Mouse (Mus musculus): Measurements from ENCODE around the gene Apol7a. TPM values are rescaled to one million over a fixed set of nuclear protein-coding genes. Genes with fewer than 3 reads are reported as not detected.

Gene Apol7a
- polyA plus RNA-seq, 2 experiments: 0.26 to 0.56 TPM

- Histone ChIP-seq H3K4me3 (ENCODE audit: insufficient read depth in 1 of 2, low read depth in 2 of 2, low read length in 2 of 2) (no peak overlapping the region), H3K27me3 (ENCODE audit: control insufficient read depth, insufficient read depth, low read length) (no peaks in the 10 kb centered on the region), H3K27ac (no peak overlapping the region), H3K9me3 (ENCODE audit: control insufficient read depth, low read length) (no peaks in the 10 kb centered on the region), H3K4me2 (ENCODE audit: low read depth) (no peak overlapping the region), H3K9ac (replicated peaks) (no peak overlapping the region), H3K4me1 (replicated peaks; ENCODE audit: control insufficient read depth in 2 of 2, insufficient read depth in 2 of 2, low read length in 1 of 2) (no peaks in the 10 kb centered on the region), H3K36me3 (replicated peaks; ENCODE audit: control insufficient read depth, insufficient read depth, low read depth) (no peaks in the 10 kb centered on the region)
- 67% methylated on average over 2 of the region's 2 CpGs for WGBS (ENCODE audit: insufficient replicate concordance)
- TF ChIP-seq EP300 (IDR thresholded peaks at IDR 0.05; ENCODE audit: low read depth): no peak
- TF ChIP-seq CTCF (IDR thresholded peaks at IDR 0.05; ENCODE audit: low read depth): no peak
- DNase-seq (ENCODE audit: low read depth in 3 of 3, low spot score in 3 of 3) (no peak), ATAC-seq (ENCODE audit: insufficient read depth) (no peak)
These were observed 11.4 kb downstream of the Apol7a start for GRCm38 (mm10) chr15:77387462-77387861.

GRCm38 (mm10) chr15:77384340-77385030, 14.4 kb downstream of the Apol7a start:
- Histone ChIP-seq H3K27me3 (ENCODE audit: control insufficient read depth, insufficient read depth, low read length) (no peaks in the 10 kb centered on the region), H3K27ac (no peak overlapping the region), H3K9me3 (ENCODE audit: control insufficient read depth, low read length) (no peaks in the 10 kb centered on the region), H3K4me1 (replicated peaks; ENCODE audit: control insufficient read depth in 2 of 2, insufficient read depth in 2 of 2, low read length in 1 of 2) (no peaks in the 10 kb centered on the region), H3K9ac (replicated peaks) (no peak overlapping the region), H3K4me3 (ENCODE audit: insufficient read depth in 1 of 2, low read depth in 2 of 2, low read length in 2 of 2) (no peak overlapping the region), H3K36me3 (replicated peaks; ENCODE audit: control insufficient read depth, insufficient read depth, low read depth) (no peaks in the 10 kb centered on the region), H3K4me2 (ENCODE audit: low read depth) (no peak overlapping the region)
- 64% methylated on average over 7 of the region's 7 CpGs for WGBS (ENCODE audit: insufficient replicate concordance)
- DNase-seq (ENCODE audit: low read depth in 3 of 3, low spot score in 3 of 3): no peak
- no peak for TF ChIP-seq CTCF (IDR thresholded peaks at IDR 0.05; ENCODE audit: low read depth)
- no peak for TF ChIP-seq EP300 (IDR thresholded peaks at IDR 0.05; ENCODE audit: low read depth)
- ATAC-seq (ENCODE audit: insufficient read depth): no peak

- TF ChIP-seq CTCF (IDR thresholded peaks at IDR 0.05; ENCODE audit: low read depth) (no peak), EP300 (IDR thresholded peaks at IDR 0.05; ENCODE audit: low read depth) (no peak)
- Histone ChIP-seq H3K4me1 (replicated peaks; ENCODE audit: control insufficient read depth in 2 of 2, insufficient read depth in 2 of 2, low read length in 1 of 2) (no peaks in the 10 kb centered on the region), H3K9ac (replicated peaks) (no peak overlapping the region), H3K27ac (no peak overlapping the region), H3K27me3 (ENCODE audit: control insufficient read depth, insufficient read depth, low read length) (no peaks in the 10 kb centered on the region), H3K9me3 (ENCODE audit: control insufficient read depth, low read length) (no peaks in the 10 kb centered on the region), H3K4me3 (ENCODE audit: insufficient read depth in 1 of 2, low read depth in 2 of 2, low read length in 2 of 2) (no peak overlapping the region), H3K36me3 (replicated peaks; ENCODE audit: control insufficient read depth, insufficient read depth, low read depth) (no peaks in the 10 kb centered on the region), H3K4me2 (ENCODE audit: low read depth) (no peak overlapping the region)
- DNase-seq (ENCODE audit: low read depth in 3 of 3, low spot score in 3 of 3): no peak
- peak; percentile 23; the same call in 1 of the 2 replicates for ATAC-seq (ENCODE audit: insufficient read depth)
- 43% methylated on average over 1 of the region's 1 CpGs for whole genome bisulfite sequencing (ENCODE audit: insufficient replicate concordance)
These were observed 16.0 kb downstream of the Apol7a start for GRCm38 (mm10) chr15:77382880-77383279.

- ATAC-seq (ENCODE audit: insufficient read depth) (peak; percentile 56), DNase-seq (ENCODE audit: low read depth in 3 of 3, low spot score in 3 of 3) (no peak)
- no peak overlapping the region for H3K4me3 ChIP-seq (ENCODE audit: insufficient read depth in 1 of 2, low read depth in 2 of 2, low read length in 2 of 2)
- H3K36me3 ChIP-seq (replicated peaks; ENCODE audit: control insufficient read depth, insufficient read depth, low read depth): no peaks in the 10 kb centered on the region
- no peak overlapping the region for H3K27ac ChIP-seq
- WGBS (ENCODE audit: insufficient replicate concordance): 51% methylated on average over 11 of the region's 11 CpGs
- H3K9me3 ChIP-seq (ENCODE audit: control insufficient read depth, low read length): no peaks in the 10 kb centered on the region
- H3K4me2 ChIP-seq (ENCODE audit: low read depth): no peak overlapping the region
- H3K9ac ChIP-seq (replicated peaks): no peak overlapping the region
- TF ChIP-seq EP300 (IDR thresholded peaks at IDR 0.05; ENCODE audit: low read depth) (no peak), CTCF (IDR thresholded peaks at IDR 0.05; ENCODE audit: low read depth) (no peak)
- H3K4me1 ChIP-seq (replicated peaks; ENCODE audit: control insufficient read depth in 2 of 2, insufficient read depth in 2 of 2, low read length in 1 of 2): no peaks in the 10 kb centered on the region
- H3K27me3 ChIP-seq (ENCODE audit: control insufficient read depth, insufficient read depth, low read length): no peaks in the 10 kb centered on the region
These were observed 16.5 kb downstream of the Apol7a start for GRCm38 (mm10) chr15:77382271-77382850.

- no peak overlapping the region for H3K9ac ChIP-seq (replicated peaks)
- no peaks in the 10 kb centered on the region for H3K27me3 ChIP-seq (ENCODE audit: control insufficient read depth, insufficient read depth, low read length)
- no peak overlapping the region for H3K4me3 ChIP-seq (ENCODE audit: insufficient read depth in 1 of 2, low read depth in 2 of 2, low read length in 2 of 2)
- WGBS (ENCODE audit: insufficient replicate concordance): 53% methylated on average over 6 of the region's 6 CpGs
- no peaks in the 10 kb centered on the region for H3K4me1 ChIP-seq (replicated peaks; ENCODE audit: control insufficient read depth in 2 of 2, insufficient read depth in 2 of 2, low read length in 1 of 2)
- ATAC-seq (ENCODE audit: insufficient read depth) (no peak), DNase-seq (ENCODE audit: low read depth in 3 of 3, low spot score in 3 of 3) (no peak)
- H3K4me2 ChIP-seq (ENCODE audit: low read depth): no peak overlapping the region
- H3K36me3 ChIP-seq (replicated peaks; ENCODE audit: control insufficient read depth, insufficient read depth, low read depth): no peaks in the 10 kb centered on the region
- H3K27ac ChIP-seq: no peak overlapping the region
- H3K9me3 ChIP-seq (ENCODE audit: control insufficient read depth, low read length): no peaks in the 10 kb centered on the region
- TF ChIP-seq CTCF (IDR thresholded peaks at IDR 0.05; ENCODE audit: low read depth): no peak
- TF ChIP-seq EP300 (IDR thresholded peaks at IDR 0.05; ENCODE audit: low read depth): no peak
These were observed 17.4 kb downstream of the Apol7a start for GRCm38 (mm10) chr15:77381481-77381880.

All from liver, embryonic 14.5 days (tissue).